Mouse (Mus musculus): Measurements from ENCODE around the gene Rab31.
"Not testable (repeated sequence)": the region's sequence is repeated elsewhere in the genome, so short reads cannot be mapped to it uniquely, and the experiment has no call there.

The Rab31 gene

GRCm38 (mm10) chr17:65657958-65658357 lies 114.6 kb downstream of the Rab31 start:
- no peak for DNase-seq

DNA sequence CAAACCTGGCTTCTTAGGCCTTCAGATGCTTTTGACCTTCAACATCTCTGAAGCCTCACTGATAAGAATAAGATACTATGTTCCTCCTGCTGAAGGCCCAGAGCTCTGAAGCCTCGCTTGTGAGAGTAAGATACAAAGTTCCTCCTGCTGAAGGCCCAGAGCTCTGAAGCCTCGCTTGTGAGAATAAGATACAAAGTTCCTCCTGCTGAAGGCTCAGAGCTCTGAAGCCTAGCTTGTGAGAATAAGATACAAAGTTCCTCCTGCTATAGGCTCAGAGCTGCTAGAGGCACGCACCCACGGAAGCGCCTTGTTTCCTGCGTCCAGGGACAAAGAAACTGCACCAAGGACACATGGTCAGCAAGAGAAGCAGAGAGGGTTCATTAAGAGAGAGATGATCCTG lies 115.8 kb downstream of the Rab31 start:
- no peak for DNase-seq

- no peak for DNase-seq
These were observed 116.5 kb downstream of the Rab31 start for GRCm38 (mm10) chr17:65656076-65656475.

GRCm38 (mm10) chr17:65655608-65656007 lies 116.9 kb downstream of the Rab31 start:
- no peak for DNase-seq

DNA sequence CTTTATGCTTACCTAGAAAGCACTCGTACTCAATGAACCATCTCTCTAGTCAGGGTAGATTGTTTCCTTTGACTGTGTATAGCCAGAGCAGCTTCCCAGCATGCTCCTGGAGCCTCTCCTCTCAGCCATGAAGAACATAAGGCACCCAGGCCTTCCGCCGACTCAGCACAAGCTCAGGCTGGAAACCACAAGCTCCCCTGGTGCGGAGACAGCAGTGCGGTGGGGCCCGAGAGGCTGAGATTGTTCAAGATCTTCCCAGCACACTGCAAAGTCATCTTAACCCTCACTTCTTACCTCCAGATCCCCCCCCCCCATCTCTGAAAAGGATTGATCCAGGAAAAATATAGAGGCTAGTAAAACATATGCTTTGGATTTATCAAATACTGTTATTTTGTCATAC lies 122.0 kb downstream of the Rab31 start:
- no peak for DNase-seq

GRCm38 (mm10) chr17:65649175-65649493 lies 123.4 kb downstream of the Rab31 start:
- DNase-seq = no peak

DNA sequence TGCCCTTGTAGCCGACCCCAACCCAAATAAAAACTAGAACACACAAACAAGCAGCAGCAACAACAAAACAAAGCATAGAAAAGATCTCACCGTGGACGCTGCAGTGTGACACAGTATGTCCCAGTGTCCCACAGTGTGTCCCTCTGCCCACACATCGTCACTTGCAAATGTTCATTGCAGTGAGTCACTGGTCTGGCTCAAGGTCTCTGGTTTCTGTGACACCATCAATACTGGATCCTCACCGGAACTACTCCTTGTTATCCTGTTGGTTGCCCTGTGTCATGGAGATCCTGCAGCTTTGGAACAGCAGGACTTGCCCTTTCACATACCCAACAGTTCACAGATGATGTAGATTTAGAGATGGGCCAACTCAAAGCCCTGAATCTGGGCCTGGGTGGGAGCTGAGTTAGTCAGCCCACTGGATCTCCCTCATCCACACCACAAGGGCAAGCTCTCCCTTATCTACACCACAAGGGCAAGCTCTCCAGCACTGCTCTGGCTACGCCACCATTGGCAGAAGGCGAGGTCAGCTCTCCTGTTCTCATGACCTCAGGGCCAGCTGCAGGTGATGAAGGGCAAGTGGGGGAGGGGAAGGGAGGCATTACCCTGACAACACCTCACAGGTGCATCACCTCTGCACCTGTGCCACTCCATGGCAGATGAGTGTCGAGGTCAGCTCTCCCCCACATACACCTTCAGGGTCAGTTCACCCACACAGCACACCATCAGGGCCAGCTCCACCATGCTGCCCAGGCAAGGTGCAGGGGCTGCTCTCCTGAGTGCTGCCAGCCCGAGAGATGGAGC lies 124.0 kb downstream of the Rab31 start:
- no peak for DNase-seq

- no peak for DNase-seq
These were observed 124.6 kb downstream of the Rab31 start for GRCm38 (mm10) chr17:65647961-65648360.

- DNase-seq = no peak
These were observed 125.3 kb downstream of the Rab31 start for GRCm38 (mm10) chr17:65647226-65647625.

DNA sequence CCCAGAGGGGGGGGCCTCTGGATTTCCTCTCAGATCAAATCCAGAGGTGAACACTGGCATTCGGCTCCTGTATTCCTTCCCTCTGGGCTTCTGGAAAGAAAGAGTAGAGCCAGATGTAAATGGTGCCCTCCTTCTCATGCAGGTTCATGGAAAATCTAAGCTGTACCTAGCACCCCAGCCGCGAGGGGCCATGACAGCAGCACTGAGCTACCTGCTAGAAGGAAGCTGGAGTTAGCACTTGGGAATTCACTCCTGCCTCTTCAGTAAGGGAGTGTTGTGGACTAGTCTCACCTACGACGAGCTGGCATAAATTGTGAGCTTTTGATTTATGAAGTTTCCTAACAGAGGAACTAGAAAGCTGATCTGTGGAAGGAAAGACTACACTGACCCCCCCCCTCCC lies 129.0 kb downstream of the Rab31 start:
- no peak for DNase-seq

- no peak for DNase-seq
These were observed 129.5 kb downstream of the Rab31 start for GRCm38 (mm10) chr17:65643051-65643521.

- no peak for DNase-seq
These were observed 130.0 kb downstream of the Rab31 start for GRCm38 (mm10) chr17:65642578-65642991.

GRCm38 (mm10) chr17:65641734-65642218 lies 130.8 kb downstream of the Rab31 start, which contains the start of gene Txndc2:
Txndc2 (minus strand) TSS chr17:65642168.
- no peak for DNase-seq

GRCm38 (mm10) chr17:65639144-65639543 lies 133.4 kb downstream of the Rab31 start:
- no peak for DNase-seq

DNA sequence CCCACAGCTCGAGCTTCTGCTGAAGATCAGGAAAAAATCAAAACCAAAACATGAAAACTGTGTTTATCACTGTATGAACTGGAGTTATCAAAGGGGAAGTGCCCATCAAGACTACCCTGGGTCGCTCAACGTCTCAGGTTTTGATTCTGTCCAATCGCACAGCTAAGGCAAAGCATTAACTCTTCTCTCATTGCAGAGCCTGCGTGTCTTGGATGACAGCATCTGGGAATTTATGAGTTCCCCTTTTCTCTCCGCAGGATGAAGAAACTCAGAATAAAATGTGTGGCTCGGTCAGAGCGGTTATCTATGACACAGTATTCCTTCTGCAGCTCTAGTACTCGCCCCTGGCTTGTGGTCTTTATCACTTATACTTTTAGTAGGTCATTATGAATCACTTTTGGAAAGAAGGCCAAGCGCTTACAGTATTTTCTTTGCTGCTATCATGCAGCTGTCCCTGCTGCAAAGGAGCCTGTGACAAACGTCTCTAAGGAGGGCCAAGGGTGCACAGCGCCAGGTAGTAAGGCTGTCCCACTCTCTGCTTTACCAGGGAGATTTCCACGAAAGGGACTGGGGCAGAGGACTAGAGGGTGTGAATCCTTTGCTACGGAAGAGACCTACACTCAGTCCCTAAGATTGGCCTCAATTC lies 136.7 kb downstream of the Rab31 start:
- DNase-seq = no peak

DNA sequence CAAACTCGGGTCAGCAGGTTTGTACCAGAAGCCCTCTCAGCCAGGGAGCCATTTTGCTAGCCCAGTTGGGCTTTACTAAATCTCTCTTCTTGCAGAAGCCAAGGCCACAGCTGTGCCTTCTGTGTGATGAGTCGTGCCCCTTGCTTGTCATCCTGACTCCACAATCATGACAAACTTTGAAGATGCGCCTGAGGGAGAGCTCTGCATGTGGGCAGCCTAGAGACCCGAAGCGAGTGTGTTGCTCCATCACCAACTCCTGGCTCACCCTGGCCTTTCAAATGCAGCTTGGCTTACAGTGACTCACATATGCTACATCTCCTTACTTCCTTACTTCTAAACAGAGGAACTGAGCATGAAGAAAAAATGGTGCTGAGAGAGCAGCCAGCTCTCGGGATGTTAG lies 142.6 kb downstream of the Rab31 start:
- no peak for DNase-seq

GRCm38 (mm10) chr17:65628823-65629532 lies 143.6 kb downstream of the Rab31 start:
- DNase-seq = not testable (repeated sequence)

- DNase-seq = no peak
These were observed 146.3 kb downstream of the Rab31 start for GRCm38 (mm10) chr17:65626301-65626700.

DNA sequence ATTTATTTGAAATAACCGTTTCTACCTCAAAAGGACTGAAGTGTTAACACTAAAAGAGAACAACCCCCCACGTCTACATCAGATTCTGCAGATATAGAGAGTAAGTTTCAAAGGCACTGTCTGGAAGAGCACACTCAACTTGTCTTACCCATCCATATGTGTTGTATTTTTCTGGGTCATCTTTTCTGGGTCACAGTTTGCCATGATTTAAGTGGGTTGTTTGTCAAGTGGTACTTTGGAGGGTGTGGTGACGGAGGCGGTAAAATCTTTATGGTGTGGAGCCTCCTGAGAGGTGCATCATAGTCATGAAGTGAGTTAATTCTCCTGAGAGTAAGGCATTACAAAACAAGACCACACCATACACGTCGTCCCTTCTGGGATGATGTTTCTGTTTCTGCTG lies 147.0 kb downstream of the Rab31 start:
- DNase-seq = no peak

GRCm38 (mm10) chr17:65623130-65623529 lies 149.4 kb downstream of the Rab31 start:
- no peak for DNase-seq

GRCm38 (mm10) chr17:65618431-65618830 lies 154.1 kb downstream of the Rab31 start:
- DNase-seq = no peak

DNA sequence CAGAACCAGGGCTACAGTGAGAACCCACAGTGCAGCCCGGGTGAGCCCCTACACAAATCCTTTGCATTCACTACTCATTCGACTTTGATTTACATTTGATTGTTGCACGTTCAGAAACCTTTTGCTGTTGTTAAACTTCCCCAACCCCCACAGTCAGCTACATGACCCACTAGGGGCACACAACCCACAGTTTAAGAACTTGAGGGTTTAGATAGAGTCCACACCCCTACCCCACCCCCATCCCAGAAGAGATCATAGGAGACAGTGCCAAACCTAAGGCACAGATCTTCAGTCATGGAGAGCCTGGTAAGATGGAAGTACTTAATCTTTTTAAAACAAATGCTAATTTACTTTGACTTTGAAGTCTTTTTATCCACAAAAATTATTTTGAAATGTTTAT lies 156.9 kb downstream of the Rab31 start:
- no peak for DNase-seq

- DNase-seq = no peak
These were observed 158.1 kb downstream of the Rab31 start for GRCm38 (mm10) chr17:65614431-65614830.
